Mouse (Mus musculus) left cerebral cortex, postnatal 25 days (tissue): ENCODE measurements around the gene Cdh13. TPM values are rescaled to one million over a fixed set of nuclear protein-coding genes. Genes with fewer than 3 reads are reported as not detected.

Experiments used
- DNase-seq, 2 experiments: peaks; one replicate each; pipeline ENCODE4 v3.0.0; 2022; ENCODE audit warnings: low spot score in 2 of 2, mixed read lengths in 1 of 2
- intact Hi-C: fragments of 180-260 bp; cut with DNase I; formaldehyde crosslinking; loops from one replicate; pipeline ENCODE4 v1.15.1; 2025
- total RNA-seq, 2 experiments: library from RNA; stranded (reverse); gene quantifications; 2 replicates each; pipeline ENCODE4 v1.2.3; 2021

The Cdh13 gene
- total RNA-seq, 2 experiments from 2014 or later = 82.4 to 86.1 TPM

DNA sequence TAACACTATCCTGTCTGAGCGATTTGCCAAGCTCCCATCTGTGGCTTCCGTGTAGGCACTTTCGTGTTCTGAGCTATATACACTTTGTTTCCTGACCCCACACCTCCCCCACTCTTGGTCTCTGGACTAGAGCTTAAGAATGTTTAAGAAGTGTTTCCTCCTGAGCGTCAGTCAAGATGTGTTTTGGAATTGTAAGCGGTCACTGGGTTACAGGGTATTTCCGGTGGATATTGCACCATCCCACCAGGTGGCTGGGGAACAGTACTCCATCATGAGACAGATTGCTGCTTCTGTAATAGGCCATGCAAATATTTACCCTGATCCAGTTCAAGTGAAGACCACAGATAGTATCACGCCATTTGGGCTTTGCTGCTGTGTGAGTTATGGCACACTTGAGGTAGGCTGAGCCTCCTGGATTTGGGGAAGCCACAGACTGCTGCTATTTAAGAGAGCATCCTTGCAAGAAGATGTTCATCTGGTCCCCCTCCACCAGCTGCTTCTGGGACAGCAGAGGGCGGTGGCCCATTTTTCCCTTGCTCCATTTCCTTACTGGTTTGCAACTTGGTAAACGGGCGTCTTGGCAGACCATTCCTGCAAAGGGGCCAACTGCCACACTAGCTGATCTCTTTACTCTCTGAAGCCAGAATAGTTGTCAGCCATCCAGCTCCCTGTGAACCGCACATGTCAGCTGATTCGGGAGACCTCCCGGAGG is 234.7 kb downstream of the Cdh13 start:
- DNase-seq = peak; percentile 27 to 86
- intact Hi-C loops = loop anchor here (1.0 kb wide), 1 partner anchor 198 kb away; no protein-coding TSS in a partner anchor

DNA sequence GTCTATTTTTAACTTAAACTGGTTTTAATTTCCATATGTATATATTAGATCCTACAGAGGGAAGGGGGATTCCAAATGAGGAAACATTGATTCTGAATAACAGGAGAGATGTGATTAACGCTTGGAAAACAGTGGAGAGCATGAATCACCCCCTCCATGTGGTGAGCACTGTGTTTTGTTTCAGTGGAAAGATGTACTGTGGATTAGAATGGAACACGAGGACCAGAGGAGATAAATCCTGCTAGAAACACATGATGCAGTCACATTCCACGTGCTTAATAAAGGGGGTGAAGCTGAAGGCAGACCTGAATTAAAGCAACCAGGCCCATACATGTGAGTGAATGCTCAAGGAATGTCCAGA is 235.2 kb downstream of the Cdh13 start:
- DNase-seq = no peak
- intact Hi-C loops = loop anchor here (1.0 kb wide), 1 partner anchor 198 kb away; no protein-coding TSS in a partner anchor

DNA sequence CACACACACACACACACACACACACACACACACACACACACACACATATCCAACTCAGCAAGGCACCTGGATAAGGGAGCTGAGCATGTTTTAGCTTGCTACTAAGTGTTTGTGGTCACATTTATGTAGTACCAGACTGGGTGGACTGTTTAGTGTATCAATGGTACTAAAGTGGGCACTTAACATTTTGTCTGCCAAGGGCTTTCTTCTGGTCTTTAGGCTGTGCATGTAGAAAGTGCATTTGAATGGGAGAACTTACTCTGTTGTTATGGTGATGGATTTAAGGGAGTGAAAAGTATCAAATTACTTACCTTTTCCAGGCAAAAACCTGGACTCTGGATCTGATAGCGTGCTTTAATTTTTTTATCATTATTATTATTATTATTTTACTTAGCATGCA is 240.4 kb downstream of the Cdh13 start:
- no peak for DNase-seq

DNA sequence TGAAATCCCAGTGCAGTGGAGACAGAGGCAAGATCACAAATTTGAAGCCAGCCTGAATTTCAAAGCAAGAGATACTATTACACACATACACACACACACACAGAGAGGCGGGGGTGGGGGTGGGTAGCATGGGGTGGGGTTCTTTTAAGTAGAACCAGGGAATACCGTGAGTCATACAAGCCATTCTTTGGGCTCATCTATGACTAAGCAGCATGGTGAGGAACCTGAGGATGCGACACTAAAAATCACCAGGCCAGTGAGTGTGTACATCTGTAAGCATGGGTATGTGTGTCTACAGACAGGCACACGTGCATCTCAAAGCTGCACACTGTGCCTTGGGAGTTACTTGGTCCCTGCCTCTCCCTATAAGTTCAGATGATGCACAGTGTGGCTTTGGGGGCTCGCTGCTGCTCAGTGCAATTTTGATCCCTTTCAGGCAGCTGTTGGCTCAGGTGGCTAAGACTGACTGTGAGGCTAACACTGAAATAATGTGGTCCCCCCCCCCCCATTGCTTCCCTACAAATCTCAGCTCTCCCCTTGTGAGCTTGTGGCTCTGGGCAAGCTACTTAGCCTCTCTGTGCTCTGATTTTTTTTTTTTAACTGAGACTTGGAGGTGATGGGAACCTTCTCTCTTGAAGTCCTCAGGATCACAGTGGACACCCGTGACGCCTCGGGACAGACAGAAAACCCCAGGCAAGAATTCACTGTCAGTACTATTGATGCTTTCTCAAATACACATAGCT is 255.5 kb downstream of the Cdh13 start:
- DNase-seq = no peak
- intact Hi-C loops = no loop called here

More for the DNA sequence above, 240.4 kb downstream of the Cdh13 start:
- intact Hi-C loops = no loop called here

DNA sequence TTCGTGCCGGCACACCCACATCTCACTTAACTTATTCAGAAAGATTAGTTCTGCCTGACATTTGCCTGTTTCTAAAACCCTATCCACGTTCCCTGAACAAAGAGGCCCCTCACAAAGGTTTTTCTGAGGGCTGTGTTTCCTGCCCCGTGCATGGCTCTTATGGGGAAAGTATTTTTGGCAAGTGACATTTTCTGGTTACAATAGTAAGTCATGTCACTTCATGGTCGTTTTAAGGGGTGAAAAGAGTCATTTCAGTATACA is 256.0 kb downstream of the Cdh13 start:
- intact Hi-C loops = no loop called here
- no peak for DNase-seq

DNA sequence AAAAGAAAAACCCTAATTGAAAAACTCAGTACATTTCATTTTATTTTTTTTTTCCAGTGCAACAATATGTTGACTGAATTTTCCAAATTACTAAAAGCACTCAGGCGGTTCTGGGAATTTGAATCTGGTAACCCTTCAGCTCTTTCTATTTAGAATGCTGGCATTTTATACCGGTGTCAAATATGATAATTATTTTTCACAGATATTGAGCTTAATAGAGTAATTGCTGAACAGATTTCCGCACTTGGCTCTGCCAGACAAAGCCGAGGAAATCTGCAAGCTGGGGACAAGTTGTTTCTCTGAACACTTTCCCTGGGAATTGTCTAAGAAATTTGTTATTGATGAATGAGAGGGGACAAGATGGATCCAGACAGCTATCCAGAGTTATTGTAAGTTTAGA is 256.4 kb downstream of the Cdh13 start:
- intact Hi-C loops = no loop called here
- no peak for DNase-seq

DNA sequence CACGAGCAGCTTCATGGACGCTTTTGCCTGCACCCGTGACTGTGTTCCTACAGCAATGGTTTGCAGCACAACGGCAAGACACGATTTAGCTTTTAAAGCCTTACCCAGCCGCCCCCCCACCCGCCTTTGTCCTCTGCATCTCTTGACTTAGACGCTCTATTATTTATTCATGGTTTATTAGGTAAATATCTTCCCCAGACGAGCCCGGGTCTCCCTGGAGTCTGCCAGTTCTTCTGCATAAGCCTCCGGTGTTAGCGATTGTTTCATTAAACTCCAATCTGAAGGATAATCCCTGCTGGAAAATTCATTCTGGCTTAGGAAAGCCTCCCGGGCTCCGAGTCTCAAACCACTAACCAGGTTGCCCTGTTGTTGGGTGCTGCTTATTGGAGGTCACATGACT is 268.9 kb downstream of the Cdh13 start:
- intact Hi-C loops = no loop called here
- DNase-seq = no peak

DNA sequence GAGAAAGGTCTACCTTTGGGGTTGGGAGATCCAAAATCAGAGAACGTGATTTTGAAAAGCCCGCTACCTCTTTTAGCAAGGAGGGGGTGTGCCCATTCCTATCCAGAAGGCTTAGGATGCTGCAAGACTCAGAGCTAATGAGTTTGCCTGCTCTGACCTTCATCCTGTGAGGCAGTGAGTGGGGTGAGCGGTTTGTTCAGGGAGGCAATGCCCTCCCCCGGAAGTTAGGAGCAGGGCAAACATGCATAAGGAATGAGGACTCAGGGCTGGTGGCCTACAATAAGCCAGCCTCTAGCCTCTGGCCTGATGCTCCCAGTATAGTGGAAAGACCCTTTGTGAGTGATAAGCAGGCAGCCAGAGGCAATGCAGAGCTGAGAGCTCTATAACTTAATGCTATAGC is 269.3 kb downstream of the Cdh13 start:
- intact Hi-C loops = no loop called here
- DNase-seq = no peak

DNA sequence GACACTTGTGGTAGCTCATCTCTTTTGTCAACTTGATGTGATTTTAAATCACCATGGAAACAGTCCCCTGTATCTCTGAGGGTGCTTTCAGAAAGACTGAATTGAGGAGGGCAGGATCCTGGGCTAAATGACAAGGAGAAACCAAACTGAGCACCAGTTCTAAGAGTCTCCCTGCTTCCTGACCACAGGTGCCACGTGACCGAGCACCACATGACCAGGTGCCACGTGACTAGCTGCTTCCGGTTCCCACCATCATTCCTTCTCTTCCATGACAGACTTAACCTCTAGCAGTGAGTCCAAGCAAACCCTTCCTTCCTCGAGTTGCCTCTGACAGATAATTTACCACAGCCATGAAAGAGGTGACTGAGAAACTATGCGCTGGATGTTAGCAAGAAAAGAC is 280.5 kb downstream of the Cdh13 start:
- no peak for DNase-seq
- intact Hi-C loops = no loop called here

DNA sequence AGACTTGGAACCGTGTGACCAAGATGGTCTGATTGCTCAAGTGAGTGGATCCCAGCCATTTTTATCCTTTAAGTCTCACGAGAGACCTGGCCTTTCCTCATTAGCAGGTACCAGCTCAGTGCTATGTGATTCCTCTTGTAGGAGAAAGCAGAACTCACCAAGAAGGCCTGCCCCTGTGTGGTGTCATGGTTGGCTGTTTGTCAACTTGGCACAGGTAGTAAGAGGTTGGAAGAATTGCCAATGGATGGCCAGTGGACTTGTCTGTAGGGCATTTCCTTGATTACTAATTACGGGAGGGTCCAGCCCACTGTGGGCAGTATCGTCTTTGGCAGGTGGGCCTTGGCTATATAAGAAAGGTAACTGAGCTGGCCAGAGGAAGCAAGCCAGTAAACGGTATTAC is 281.7 kb downstream of the Cdh13 start:
- intact Hi-C loops = no loop called here
- no peak for DNase-seq

DNA sequence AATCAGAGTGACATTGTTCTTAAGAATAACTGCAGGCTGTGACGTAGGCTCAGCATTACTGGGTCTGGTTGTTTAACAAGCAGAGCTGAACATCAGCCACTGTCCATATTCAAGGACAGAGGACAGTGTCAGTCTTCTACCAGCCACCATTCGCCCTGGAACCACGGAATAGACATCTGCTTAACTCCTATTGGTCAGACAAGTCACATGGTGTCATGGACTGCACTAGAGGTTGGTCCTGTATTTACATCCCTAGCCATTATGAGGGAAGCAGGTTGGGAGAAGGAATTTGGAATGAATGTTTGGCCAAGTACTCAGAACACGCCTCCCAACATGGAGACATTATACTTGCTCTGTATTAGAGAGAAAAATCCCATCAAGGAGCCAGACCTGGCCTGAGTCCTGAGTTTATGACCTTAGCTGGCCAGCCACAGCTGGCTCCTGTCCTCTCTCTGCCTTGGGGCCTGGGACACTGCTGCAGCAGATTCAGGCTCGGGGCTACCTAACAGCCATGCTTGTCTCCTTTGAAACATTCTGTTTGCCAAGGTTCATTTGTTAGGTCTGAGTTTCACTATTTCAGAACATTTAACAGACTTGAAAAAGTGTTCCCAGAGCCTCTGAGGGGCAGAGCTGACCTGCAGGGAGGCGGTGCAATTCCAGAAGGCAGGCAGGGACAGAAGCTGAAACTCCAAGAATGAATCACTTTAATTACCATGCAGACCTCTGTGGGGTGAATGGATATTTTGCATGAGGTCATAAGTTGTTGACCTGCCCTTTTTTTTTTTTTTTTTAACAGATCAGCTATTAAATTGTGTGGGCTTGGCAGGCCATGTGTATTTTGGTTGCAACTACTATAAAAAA is 282.6 kb downstream of the Cdh13 start:
- intact Hi-C loops = no loop called here
- DNase-seq = no peak

DNA sequence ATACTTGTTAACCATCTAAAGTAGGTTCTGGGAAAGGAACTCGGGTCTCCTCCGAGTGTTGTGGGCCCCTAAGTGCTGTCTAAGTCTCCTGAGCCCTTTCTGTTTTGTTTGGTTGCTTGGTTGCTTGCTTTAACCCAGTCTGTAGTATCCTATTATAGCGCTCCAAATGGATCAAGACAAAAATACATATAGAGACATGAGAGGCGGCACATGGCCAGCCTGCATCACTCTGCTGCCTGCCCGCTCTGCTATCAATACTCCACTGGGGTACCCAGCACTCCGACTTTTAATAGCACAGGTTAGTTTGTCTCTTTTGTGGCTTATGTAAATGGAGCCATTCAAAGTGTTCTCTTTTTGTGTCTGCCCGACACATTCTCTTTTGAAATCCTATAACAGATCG is 285.8 kb downstream of the Cdh13 start:
- peak; percentile 24 to 42 for DNase-seq
- intact Hi-C loops = no loop called here

DNA sequence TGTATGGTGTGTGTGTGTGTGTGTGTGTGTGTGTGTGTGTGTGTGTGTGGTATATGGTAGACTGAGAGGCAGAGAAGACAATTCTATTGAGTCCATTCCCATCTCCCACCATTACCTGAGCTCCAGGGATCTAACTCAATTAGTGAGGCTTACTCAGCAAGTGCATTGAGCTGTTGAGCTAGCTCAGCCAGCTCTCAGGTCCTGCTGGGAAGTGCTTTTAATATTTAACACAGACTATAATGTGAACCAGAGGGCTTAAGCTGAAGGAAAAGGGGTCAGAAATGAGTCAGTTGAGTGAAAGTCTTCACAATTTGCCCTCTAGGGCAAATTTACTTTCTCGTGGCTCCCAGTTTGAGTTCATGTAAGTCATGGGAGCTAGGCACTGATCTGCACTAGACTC is 297.7 kb downstream of the Cdh13 start:
- no peak for DNase-seq
- intact Hi-C loops = no loop called here

DNA sequence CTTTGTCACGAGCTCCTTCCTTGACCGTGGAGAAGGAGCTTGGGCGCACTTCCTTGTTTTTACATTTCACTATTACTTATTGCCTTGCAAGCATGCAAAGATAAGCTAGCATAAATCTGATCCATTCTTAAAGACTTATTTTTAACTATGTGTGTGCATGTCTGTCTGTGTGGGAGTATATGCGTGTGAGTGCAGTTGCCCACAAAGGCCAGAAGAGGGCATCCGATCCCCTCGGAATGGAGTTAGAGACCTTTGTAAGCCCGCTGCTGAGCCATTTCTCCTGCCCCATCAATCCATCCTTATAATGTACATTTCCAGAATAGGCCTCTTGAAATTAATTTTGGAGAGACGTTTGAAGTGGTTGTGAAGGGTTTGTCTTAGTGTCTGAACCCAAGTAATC is 298.7 kb downstream of the Cdh13 start:
- intact Hi-C loops = no loop called here

DNA sequence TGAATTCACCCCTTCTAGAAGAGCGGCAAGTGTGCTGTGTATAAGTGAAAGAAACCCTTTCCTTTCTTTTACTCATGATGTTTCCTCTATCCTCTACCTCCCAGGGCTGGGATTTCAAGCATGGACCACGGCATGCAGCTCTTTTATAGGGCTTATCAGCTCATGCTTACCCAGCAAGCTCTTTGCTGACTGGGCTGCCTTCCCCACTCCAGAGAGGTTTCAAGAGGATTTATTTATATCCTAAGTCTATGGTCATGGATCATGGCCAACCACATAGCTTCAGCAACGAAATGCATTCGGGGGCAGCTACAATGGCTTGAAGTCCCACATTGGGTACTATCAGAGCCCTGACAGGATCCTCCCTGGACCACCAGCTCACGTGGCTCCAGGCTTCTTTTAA is 304.4 kb downstream of the Cdh13 start:
- intact Hi-C loops = no loop called here
- no peak for DNase-seq

More for the DNA sequence above, 298.7 kb downstream of the Cdh13 start:
- no peak for DNase-seq

DNA sequence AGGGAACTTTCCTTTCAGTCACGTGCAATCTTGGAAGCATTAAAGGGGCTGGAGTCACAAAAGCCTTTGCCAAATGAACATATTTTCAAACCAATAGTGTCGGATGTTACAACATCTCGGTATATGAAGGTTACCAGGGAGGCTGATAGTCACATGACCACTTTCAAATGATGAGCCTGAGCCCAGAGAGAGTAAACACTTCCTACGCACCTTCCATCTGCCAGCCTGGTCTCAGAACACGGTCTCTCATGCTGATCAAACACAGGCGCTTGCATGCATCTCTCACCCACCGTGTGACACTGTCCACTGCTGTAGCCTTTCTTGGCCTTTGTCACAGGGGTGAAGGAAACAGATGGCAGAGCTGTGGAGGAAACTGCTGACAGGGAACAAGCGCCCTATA is 313.3 kb downstream of the Cdh13 start:
- peak; percentile 24 to 40 for DNase-seq
- intact Hi-C loops = loop anchor here (10.0 kb wide), 1 partner anchor 312 kb away; the partner anchor contains the start of gene Cdh13

DNA sequence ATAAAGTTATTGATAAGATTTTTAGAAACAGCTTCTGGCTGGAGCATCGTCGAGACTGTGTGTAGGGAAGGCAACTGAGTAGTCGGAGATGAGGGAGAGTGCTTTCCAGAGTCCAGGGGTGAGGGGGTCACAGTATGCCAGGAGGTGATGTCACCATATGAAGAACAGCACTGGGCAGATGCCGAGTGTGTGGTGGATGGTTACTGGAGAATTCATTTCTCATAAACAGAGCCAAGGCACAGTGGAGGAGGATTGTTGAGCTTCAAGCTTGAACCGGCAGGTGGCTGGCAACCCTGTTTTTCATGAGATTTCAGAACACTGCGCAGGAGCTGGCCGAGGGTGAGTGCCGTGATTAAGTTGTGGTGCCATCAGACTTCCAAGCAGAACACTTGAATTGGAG is 317.8 kb downstream of the Cdh13 start:
- DNase-seq = no peak
- intact Hi-C loops = no loop called here

DNA sequence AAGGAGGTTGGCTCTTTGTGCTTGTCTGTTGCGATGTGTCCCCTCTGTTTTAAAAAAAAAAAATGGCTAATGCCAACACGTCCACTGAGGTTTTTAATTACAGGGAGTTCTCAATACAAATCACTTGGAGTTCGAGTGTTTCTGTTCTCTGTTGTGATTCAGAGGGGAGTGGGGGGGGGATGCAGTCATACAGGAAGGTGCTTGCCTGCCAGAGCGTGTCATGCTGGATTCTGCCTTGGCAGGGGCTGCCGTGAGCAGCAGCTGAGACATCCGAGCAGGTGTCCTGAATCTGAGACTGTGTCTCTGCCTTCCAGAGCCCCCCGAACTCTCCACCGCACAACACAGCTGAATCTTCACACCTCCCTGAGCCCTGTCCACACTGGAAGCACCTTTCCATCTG is 318.5 kb downstream of the Cdh13 start:
- DNase-seq = no peak
- intact Hi-C loops = no loop called here

DNA sequence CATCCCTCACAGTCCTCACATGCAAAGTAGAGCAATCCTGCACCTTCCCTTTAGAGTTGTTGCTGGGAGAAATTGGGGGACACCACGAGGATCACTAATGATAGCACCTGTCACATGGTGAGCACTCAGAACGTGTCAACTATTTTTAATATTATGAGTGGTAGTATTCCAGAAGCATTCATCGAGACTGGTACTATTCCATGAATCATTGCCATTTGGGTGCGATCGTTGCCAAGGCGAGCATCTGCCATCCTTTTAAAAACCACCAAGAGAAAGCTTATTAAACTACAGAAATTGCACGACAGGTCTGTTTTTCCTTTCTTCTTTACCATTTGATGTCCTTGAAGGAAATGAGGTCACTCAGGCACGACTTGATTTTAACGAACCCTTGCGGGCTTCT is 328.0 kb downstream of the Cdh13 start:
- peak; percentile 66 to 84 for DNase-seq
- intact Hi-C loops = no loop called here

DNA sequence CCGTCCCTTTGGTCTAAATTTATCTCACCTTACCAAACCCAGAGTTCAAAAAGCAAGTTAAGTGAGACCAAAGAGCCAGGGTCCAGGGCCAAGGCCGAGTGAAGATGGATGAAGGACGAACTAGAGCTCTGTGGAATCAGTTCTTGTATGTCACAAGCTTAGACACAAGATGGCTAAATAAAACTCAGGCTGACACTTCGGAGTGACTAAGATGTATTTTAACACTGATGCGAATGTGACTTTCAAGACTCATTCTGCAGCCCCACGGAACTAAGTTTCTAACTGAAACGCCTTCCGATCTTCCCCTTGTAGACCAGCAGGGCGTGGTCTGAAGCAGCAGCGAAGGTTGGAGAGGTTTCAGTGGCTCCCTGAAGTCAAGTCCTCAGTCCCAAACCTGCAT is 334.7 kb downstream of the Cdh13 start:
- intact Hi-C loops = no loop called here
- DNase-seq = peak in 1 of 2 experiments; percentile 58

DNA sequence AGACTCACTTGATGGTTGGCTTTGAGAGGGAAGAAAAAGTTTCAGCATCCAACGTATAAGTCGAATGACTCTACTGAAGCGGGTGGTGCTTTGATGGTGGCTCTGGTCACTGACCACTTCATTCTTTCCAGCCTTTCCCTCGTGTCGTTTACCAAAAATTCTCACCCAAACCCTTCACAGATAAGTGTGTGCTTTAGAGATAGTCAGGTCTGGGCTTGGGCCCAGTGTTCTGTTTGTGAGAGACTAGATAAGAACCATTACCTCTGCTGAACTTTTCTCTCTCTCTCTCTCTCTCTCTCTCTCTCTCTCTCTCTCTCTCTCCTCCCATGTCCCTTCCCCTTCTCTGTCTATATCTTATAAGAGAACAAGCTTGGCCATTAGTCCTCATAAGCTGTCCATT is 342.9 kb downstream of the Cdh13 start:
- DNase-seq = no peak
- intact Hi-C loops = no loop called here
